ENCODE assay signal across 9 mouse cellular contexts in genomic region chr17:84820603-84821002, GRCm38 (mm10). TPM values are rescaled to one million over a fixed set of nuclear protein-coding genes. Genes with fewer than 3 reads are reported as not detected.
DNase-seq lines count a peak whose midpoint lies in the region; ATAC-seq lines count a peak whose summit lies in the region.
"Had no signal": no experiment of that assay in that cellular context is flagged by ENCODE, and none has a peak within 500 bp of the region (broad histone marks: within the 10 kb centered on the region; RNA-seq: fewer than 3 reads in every experiment).

No protein-coding gene starts in this region.

- ATAC-seq in hindbrain, embryonic 16.5 days, result no peak
- peak; percentile 45 to 53; a peak in 2 of 4 replicates for ATAC-seq in hematopoietic stem cell, adult 5-6 weeks (replicated peaks in 1 of 2; ENCODE audit: insufficient read depth in 1 of 2, low FRiP score in 2 of 2, low TSS enrichment in 1 of 2, low read depth in 1 of 2, poor library complexity in 2 of 2, severe bottlenecking in 2 of 2)

- peak; percentile 38 for DNase-seq in hindbrain, embryonic 10.5 days (ENCODE audit: low spot score)
- peak; percentile 19 for DNase-seq in urinary bladder, postnatal 14 days (ENCODE audit: low spot score)
- no peak for DNase-seq in urinary bladder, postnatal 36 days (ENCODE audit: low spot score in 2 of 2)
- no peak for DNase-seq in left cerebral cortex, postnatal 14 days (ENCODE audit: low spot score in 2 of 2)
- no peak for DNase-seq in urinary bladder, adult 18-20 months (ENCODE audit: low spot score in 2 of 2)
- no peak for DNase-seq in right cerebral cortex, adult 18-20 months

- no peak overlapping the region for H3K4me2 ChIP-seq in hindbrain, embryonic 16.5 days (ENCODE audit: low read length)
- H3K4me2 ChIP-seq: neural tube, embryonic 12.5 days had no signal

- no peaks in the 10 kb centered on the region for H3K27me3 ChIP-seq in hindbrain, embryonic 10.5 days (ENCODE audit: insufficient read depth, poor library complexity, severe bottlenecking)
- no peaks in the 10 kb centered on the region for H3K27me3 ChIP-seq in hindbrain, embryonic 16.5 days (replicated peaks; ENCODE audit: control insufficient read depth, insufficient read depth, low read length)
- H3K27me3 ChIP-seq: neural tube, embryonic 12.5 days had no signal

- 13% methylated on average over 4 of the region's 4 CpGs for WGBS in hindbrain, embryonic 10.5 days
- WGBS in hindbrain, embryonic 16.5 days, result 12% methylated on average over 4 of the region's 4 CpGs

- H3K4me1 ChIP-seq in hindbrain, embryonic 10.5 days (replicated peaks), result no peaks in the 10 kb centered on the region
- H3K4me1 ChIP-seq in hindbrain, embryonic 16.5 days (ENCODE audit: control insufficient read depth, insufficient read depth, low read depth, low read length), result no peaks in the 10 kb centered on the region; the same call in 1 of the 2 replicates
- H3K4me1 ChIP-seq: neural tube, embryonic 12.5 days had no signal

- H3K9ac ChIP-seq in hindbrain, embryonic 16.5 days (ENCODE audit: low read depth, low read length), result no peak overlapping the region
- H3K9ac ChIP-seq: neural tube, embryonic 12.5 days had no signal

- H3K27ac ChIP-seq in hindbrain, embryonic 10.5 days, result no peak overlapping the region
- H3K27ac ChIP-seq in hindbrain, embryonic 16.5 days (ENCODE audit: low read depth, low read length), result no peak overlapping the region
- H3K27ac ChIP-seq: neural tube, embryonic 12.5 days had no signal

- H3K9me3 ChIP-seq in hindbrain, embryonic 10.5 days, result no peaks in the 10 kb centered on the region
- H3K9me3 ChIP-seq in hindbrain, embryonic 16.5 days (ENCODE audit: control insufficient read depth, low read length), result no peaks in the 10 kb centered on the region
- H3K9me3 ChIP-seq: neural tube, embryonic 12.5 days had no signal

- intact Hi-C loops in left cerebral cortex, postnatal 14 days (cut with DNase I), result no loop called here

- H3K4me3 ChIP-seq in hindbrain, embryonic 10.5 days, result no peak overlapping the region
- H3K4me3 ChIP-seq in hindbrain, embryonic 16.5 days (ENCODE audit: low read length), result no peak overlapping the region
- H3K4me3 ChIP-seq: neural tube, embryonic 12.5 days had no signal

- no peaks in the 10 kb centered on the region for H3K36me3 ChIP-seq in hindbrain, embryonic 10.5 days
- no peaks in the 10 kb centered on the region for H3K36me3 ChIP-seq in hindbrain, embryonic 16.5 days (ENCODE audit: control insufficient read depth, insufficient read depth, low read length)
- H3K36me3 ChIP-seq: neural tube, embryonic 12.5 days had no signal

RNA-seq across cellular contexts. Expression of gene Lrpprc, which starts 30.0 kb away (rescaled TPM):
- polyA plus RNA-seq in hindbrain, embryonic 10.5 days (2016; fragmentation: Nextera tagmentation; extraction: Ambion mirVana), result 45.1 and 49.6 TPM in 2 replicates
- polyA plus RNA-seq in hindbrain, embryonic 16.5 days (2015; fragmentation: Nextera tagmentation; extraction: Ambion mirVana), result 43.4 and 50.2 TPM in 2 replicates
- total RNA-seq in hematopoietic stem cell, adult 5-6 weeks (2017), result 57.8 and 68.4 TPM in 2 replicates
- 10 to 100 TPM; 63.5 to 66.2 TPM for total RNA-seq in left cerebral cortex, postnatal 14 days (2021)

Comparison
In these comparisons a context has a peak if more than half of its experiments do, and no peak if none do; other contexts are left out.
1. DNase-seq: peak in hindbrain, embryonic 10.5 days (single experiment) and urinary bladder, postnatal 14 days (single experiment); none in urinary bladder, postnatal 36 days (0 of 2), left cerebral cortex, postnatal 14 days (0 of 2), urinary bladder, adult 18-20 months (0 of 2) and right cerebral cortex, adult 18-20 months (single experiment).